Mouse (Mus musculus) kidney, postnatal 0 days (tissue): Measurements from ENCODE around the gene Erich3. TPM values are rescaled to one million over a fixed set of nuclear protein-coding genes. Genes with fewer than 3 reads are reported as not detected.

Experiments used
- ATAC-seq: fragments of 200-750 bp; cut with Nextera tagmentation; replicated peaks from 2 replicates; pipeline ENCODE4 v1.8.0; 2017; ENCODE audit warnings: low read depth, moderate number of reproducible peaks, moderate TSS enrichment, moderate library complexity; ENCODE audit not compliant: low FRiP score
- DNase-seq: peaks from one replicate; pipeline ENCODE4 v3.0.0-alpha.2; 2016; ENCODE audit warnings: low spot score
- H3K27ac ChIP-seq: fragments of 300-500 bp; sonication (generic); 2 replicates; pipeline ENCODE4 v1.5.1; 2014; ENCODE audit warnings: mild to moderate bottlenecking
- H3K27me3 ChIP-seq: fragments of 300-500 bp; sonication (generic); 2 replicates; pipeline ENCODE4 v1.6.1; 2014; ENCODE audit warnings: low read length, mixed read lengths; ENCODE audit not compliant: insufficient read depth
- H3K36me3 ChIP-seq: fragments of 300-500 bp; sonication (generic); 2 replicates; pipeline ENCODE4 v1.6.1; 2014; ENCODE audit warnings: low read length, mixed read lengths; ENCODE audit not compliant: insufficient read depth
- H3K4me1 ChIP-seq: fragments of 300-500 bp; sonication (generic); replicated peaks from 2 replicates; pipeline ENCODE4 v1.6.1; 2014; ENCODE audit warnings: antibody characterized with exemption, low read length, mixed read lengths; ENCODE audit not compliant: insufficient read depth
- H3K4me2 ChIP-seq: fragments of 300-500 bp; sonication (generic); 2 replicates; pipeline ENCODE4 v1.6.1; 2014; ENCODE audit warnings: mild to moderate bottlenecking, low read length, moderate library complexity, mixed read lengths
- H3K4me3 ChIP-seq: fragments of 300-500 bp; sonication (generic); replicated peaks from 2 replicates; pipeline ENCODE4 v1.5.1; 2014; ENCODE audit warnings: low read depth, low read length
- H3K9ac ChIP-seq: fragments of 300-500 bp; sonication (generic); 2 replicates; pipeline ENCODE4 v1.6.1; 2014; ENCODE audit warnings: low read depth, low read length
- H3K9me3 ChIP-seq: fragments of 300-500 bp; sonication (generic); replicated peaks from 2 replicates; pipeline ENCODE4 v1.6.1; 2016; ENCODE audit warnings: low read length, inconsistent platforms, mixed read lengths
- CTCF ChIP-seq: IDR thresholded peaks from 2 replicates; pipeline ENCODE4 v1.5.1; 2016; ENCODE audit warnings: antibody characterized with exemption, low read depth, mild to moderate bottlenecking, moderate library complexity
- WGBS: fragments of 180-500 bp; shearing (Covaris S2); extraction: QIAGEN DNeasy Blood & Tissue Kit; methylation state at CpG from one replicate; pipeline ENCODE4 v1.1.7; 2014; 5-methylcytosine and 5-hydroxymethylcytosine counted together
- polyA plus RNA-seq: library from polyadenylated mRNA; unstranded; fragments of >200 nt; fragmentation: Nextera tagmentation; extraction: Ambion mirVana; gene quantifications from 2 replicates; pipeline ENCODE4 v1.2.1, GENCODE M21; 2015

Erich3 gene
- polyA plus RNA-seq, 1 experiment from 2014 or later = not detected

- DNase-seq (peak; percentile 47), ATAC-seq (no peak)
- H3K27ac ChIP-seq = no peak overlapping the region
These were observed 137.3 kb downstream of the Erich3 start for GRCm38 (mm10) chr3:154800888-154801429.

GRCm38 (mm10) chr3:154806626-154807025 lies 143.0 kb downstream of the Erich3 start:
- no peak overlapping the region for H3K27ac ChIP-seq
- H3K4me2 ChIP-seq = no peak overlapping the region
- H3K4me3 ChIP-seq = no peak overlapping the region
- no peaks in the 10 kb centered on the region for H3K4me1 ChIP-seq
- no peak for TF ChIP-seq CTCF
- no peaks in the 10 kb centered on the region for H3K9me3 ChIP-seq
- H3K27me3 ChIP-seq = no peaks in the 10 kb centered on the region
- ATAC-seq = no peak
- WGBS = 8% methylated on average over 7 of the region's 7 CpGs
- no peak overlapping the region for H3K9ac ChIP-seq
- peak; percentile 64 for DNase-seq
- no peaks in the 10 kb centered on the region for H3K36me3 ChIP-seq

More at GRCm38 (mm10) chr3:154800888-154801429, 137.3 kb downstream of the Erich3 start:
- Histone ChIP-seq H3K27me3 (no peaks in the 10 kb centered on the region), H3K4me2 (no peak overlapping the region), H3K36me3 (no peaks in the 10 kb centered on the region), H3K4me1 (no peaks in the 10 kb centered on the region), H3K4me3 (no peak overlapping the region), H3K9me3 (no peaks in the 10 kb centered on the region), H3K9ac (no peak overlapping the region)
- TF ChIP-seq CTCF = no peak
- 24% methylated on average over 8 of the region's 8 CpGs for WGBS

GRCm38 (mm10) chr3:154810273-154810870 lies 146.7 kb downstream of the Erich3 start:
- Histone ChIP-seq H3K4me2 (no peak overlapping the region), H3K9me3 (no peaks in the 10 kb centered on the region), H3K9ac (no peak overlapping the region), H3K27me3 (no peaks in the 10 kb centered on the region), H3K27ac (no peak overlapping the region), H3K36me3 (no peaks in the 10 kb centered on the region), H3K4me3 (no peak overlapping the region), H3K4me1 (no peaks in the 10 kb centered on the region)
- 53% methylated on average over 7 of the region's 7 CpGs for WGBS
- no peak for DNase-seq
- TF ChIP-seq CTCF = no peak
- ATAC-seq = no peak

GRCm38 (mm10) chr3:154811281-154811680 lies 147.6 kb downstream of the Erich3 start:
- H3K9me3 ChIP-seq = no peaks in the 10 kb centered on the region
- ATAC-seq (no peak), DNase-seq (no peak)
- H3K4me3 ChIP-seq = no peak overlapping the region
- no peak overlapping the region for H3K4me2 ChIP-seq
- no peak overlapping the region for H3K9ac ChIP-seq
- no peaks in the 10 kb centered on the region for H3K27me3 ChIP-seq
- no peak for TF ChIP-seq CTCF
- 45% methylated on average over 9 of the region's 9 CpGs for WGBS
- H3K4me1 ChIP-seq = no peaks in the 10 kb centered on the region
- no peak overlapping the region for H3K27ac ChIP-seq
- H3K36me3 ChIP-seq = no peaks in the 10 kb centered on the region

- no peak overlapping the region for H3K4me3 ChIP-seq
- TF ChIP-seq CTCF = no peak
- H3K36me3 ChIP-seq = no peaks in the 10 kb centered on the region
- no peaks in the 10 kb centered on the region for H3K4me1 ChIP-seq
- 66% methylated on average over 9 of the region's 9 CpGs for WGBS
- DNase-seq = no peak
- no peak overlapping the region for H3K4me2 ChIP-seq
- no peaks in the 10 kb centered on the region for H3K27me3 ChIP-seq
- no peak overlapping the region for H3K27ac ChIP-seq
- ATAC-seq = no peak
- no peak overlapping the region for H3K9ac ChIP-seq
- no peaks in the 10 kb centered on the region for H3K9me3 ChIP-seq
These were observed 148.2 kb downstream of the Erich3 start for GRCm38 (mm10) chr3:154811833-154812232.

GRCm38 (mm10) chr3:154812893-154813292 lies 149.2 kb downstream of the Erich3 start:
- Histone ChIP-seq H3K4me2 (no peak overlapping the region), H3K9me3 (no peaks in the 10 kb centered on the region), H3K27me3 (no peaks in the 10 kb centered on the region), H3K4me3 (no peak overlapping the region), H3K4me1 (no peaks in the 10 kb centered on the region), H3K27ac (no peak overlapping the region), H3K9ac (no peak overlapping the region), H3K36me3 (no peaks in the 10 kb centered on the region)
- no peak for TF ChIP-seq CTCF
- 50% methylated on average over 1 of the region's 1 CpGs for WGBS
- DNase-seq = no peak
- ATAC-seq = 0 out of 2 replicates have a peak, but pooled peaks have one; percentile 17
